Mouse (Mus musculus) neural tube, embryonic 15.5 days (tissue): ENCODE results near the gene Rnls. TPM values are rescaled to one million over a fixed set of nuclear protein-coding genes. Genes with fewer than 3 reads are reported as not detected.

Source experiments
- ATAC-seq: fragments of 200-750 bp; cut with Nextera tagmentation; 2 replicates; pipeline ENCODE4 v1.8.0; 2017; ENCODE audit warnings: mild to moderate bottlenecking, moderate TSS enrichment, moderate library complexity; ENCODE audit not compliant: low FRiP score
- H3K27ac ChIP-seq: fragments of 300-500 bp; sonication (generic); replicated peaks from 2 replicates; pipeline ENCODE4 v1.5.1; 2015; ENCODE audit warnings: mild to moderate bottlenecking, inconsistent platforms
- H3K27me3 ChIP-seq: fragments of 300-500 bp; sonication (generic); replicated peaks from 2 replicates; pipeline ENCODE4 v1.6.1; 2015; ENCODE audit warnings: inconsistent platforms
- H3K36me3 ChIP-seq: fragments of 300-500 bp; sonication (generic); 2 replicates; pipeline ENCODE4 v1.6.1; 2015; ENCODE audit warnings: inconsistent platforms
- H3K4me1 ChIP-seq: fragments of 300-500 bp; sonication (generic); 2 replicates; pipeline ENCODE4 v1.6.1; 2015; ENCODE audit warnings: inconsistent platforms
- H3K4me2 ChIP-seq: fragments of 300-500 bp; sonication (generic); 2 replicates; pipeline ENCODE4 v1.6.1; 2015; ENCODE audit warnings: inconsistent platforms, mild to moderate bottlenecking, moderate library complexity
- H3K4me3 ChIP-seq: fragments of 300-500 bp; sonication (generic); replicated peaks from 2 replicates; pipeline ENCODE4 v1.5.1; 2015; ENCODE audit warnings: mild to moderate bottlenecking, inconsistent platforms
- H3K9ac ChIP-seq: fragments of 300-500 bp; sonication (generic); replicated peaks from 2 replicates; pipeline ENCODE4 v1.6.1; 2015; ENCODE audit warnings: mild to moderate bottlenecking, inconsistent platforms
- H3K9me3 ChIP-seq: fragments of 300-500 bp; sonication (generic); replicated peaks from 2 replicates; pipeline ENCODE4 v1.6.1; 2016; ENCODE audit warnings: inconsistent platforms
- WGBS: fragments of 180-500 bp; shearing (Covaris S2); methylation state at CpG from one replicate; pipeline ENCODE4 v1.1.7; 2015; ENCODE audit warnings: mixed read lengths; 5-methylcytosine and 5-hydroxymethylcytosine counted together
- polyA plus RNA-seq: library from polyadenylated mRNA; unstranded; fragments of >200 nt; fragmentation: Nextera tagmentation; extraction: Ambion mirVana; gene quantifications from 2 replicates; pipeline ENCODE4 v1.2.1, GENCODE M21; 2015

The Rnls gene
- polyA plus RNA-seq, 1 experiment from 2014 or later = 11.1 TPM

GRCm38 (mm10) chr19:33317130-33317529 lies 75.0 kb downstream of the Rnls start:
- no peaks in the 10 kb centered on the region for H3K4me1 ChIP-seq
- no peaks in the 10 kb centered on the region for H3K9me3 ChIP-seq
- no peak overlapping the region for H3K9ac ChIP-seq
- H3K27me3 ChIP-seq = no peaks in the 10 kb centered on the region
- H3K4me2 ChIP-seq = no peak overlapping the region
- no peak overlapping the region for H3K4me3 ChIP-seq
- WGBS = 77% methylated on average over 4 of the region's 4 CpGs
- H3K27ac ChIP-seq = no peak overlapping the region
- no peak for ATAC-seq
- no peaks in the 10 kb centered on the region for H3K36me3 ChIP-seq

- no peaks in the 10 kb centered on the region for H3K36me3 ChIP-seq
- H3K9me3 ChIP-seq = no peaks in the 10 kb centered on the region
- H3K27ac ChIP-seq = no peak overlapping the region
- H3K4me1 ChIP-seq = peaks cover 3% of the 10 kb centered on the region; the same call in 1 of the 2 replicates
- H3K9ac ChIP-seq = no peak overlapping the region
- no peak; the same call in 1 of the 2 replicates for ATAC-seq
- H3K4me3 ChIP-seq = no peak overlapping the region
- 31% methylated on average over 3 of the region's 3 CpGs for whole genome bisulfite sequencing
- no peaks in the 10 kb centered on the region for H3K27me3 ChIP-seq
- H3K4me2 ChIP-seq = no peak overlapping the region
Observed at GRCm38 (mm10) chr19:33299726-33300292, 92.3 kb downstream of the Rnls start.

DNA sequence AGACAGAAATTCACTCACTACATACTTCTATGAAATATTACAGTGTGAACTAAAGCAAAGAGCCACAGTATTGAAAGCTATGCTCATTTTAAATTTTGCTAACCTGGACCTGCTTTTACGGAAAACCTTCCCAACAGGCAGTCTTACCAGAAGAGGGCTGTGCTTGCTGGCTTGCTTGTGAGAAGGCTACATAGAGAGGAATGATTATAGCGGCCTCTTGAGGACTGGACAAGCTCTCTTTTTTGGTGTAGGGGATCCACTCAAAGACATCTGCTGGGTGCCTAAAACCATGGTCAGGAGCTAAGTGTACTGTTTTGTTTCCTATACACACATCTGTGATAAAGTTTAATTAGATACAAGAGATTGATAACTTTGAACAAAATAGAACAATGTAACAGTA lies 95.8 kb downstream of the Rnls start:
- no peak for ATAC-seq
- Histone ChIP-seq H3K36me3 (no peaks in the 10 kb centered on the region), H3K4me1 (peaks cover 3% of the 10 kb centered on the region; the same call in 1 of the 2 replicates), H3K9me3 (no peaks in the 10 kb centered on the region), H3K9ac (no peak overlapping the region), H3K4me2 (no peak overlapping the region), H3K27ac (no peak overlapping the region), H3K27me3 (no peaks in the 10 kb centered on the region), H3K4me3 (no peak overlapping the region)
- WGBS = 58% methylated on average over 2 of the region's 2 CpGs

DNA sequence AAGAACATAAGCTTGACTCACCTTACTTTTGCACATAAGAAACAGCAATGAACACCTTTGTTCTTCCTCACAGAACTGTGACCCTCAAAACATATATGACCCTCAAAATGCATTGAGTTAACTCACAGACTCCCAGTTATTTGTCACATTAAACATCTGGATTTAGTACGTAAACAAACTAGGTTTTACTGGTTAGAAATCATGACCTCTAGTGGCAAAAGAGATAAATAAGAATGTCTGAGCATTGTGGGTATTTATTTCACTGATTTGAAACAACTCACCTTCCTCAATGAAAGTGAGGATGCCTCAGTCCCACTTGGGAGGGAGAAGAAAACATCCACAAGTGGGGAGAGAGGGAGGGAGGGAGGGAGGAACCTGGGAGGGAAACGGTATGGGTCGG lies 109.1 kb downstream of the Rnls start:
- Histone ChIP-seq H3K36me3 (no peaks in the 10 kb centered on the region), H3K9ac (no peak overlapping the region), H3K27ac (no peak overlapping the region), H3K4me2 (no peak overlapping the region), H3K4me3 (no peak overlapping the region), H3K27me3 (no peaks in the 10 kb centered on the region), H3K4me1 (no peaks in the 10 kb centered on the region), H3K9me3 (no peaks in the 10 kb centered on the region)
- ATAC-seq = no peak
- 58% methylated on average over 3 of the region's 3 CpGs for WGBS

DNA sequence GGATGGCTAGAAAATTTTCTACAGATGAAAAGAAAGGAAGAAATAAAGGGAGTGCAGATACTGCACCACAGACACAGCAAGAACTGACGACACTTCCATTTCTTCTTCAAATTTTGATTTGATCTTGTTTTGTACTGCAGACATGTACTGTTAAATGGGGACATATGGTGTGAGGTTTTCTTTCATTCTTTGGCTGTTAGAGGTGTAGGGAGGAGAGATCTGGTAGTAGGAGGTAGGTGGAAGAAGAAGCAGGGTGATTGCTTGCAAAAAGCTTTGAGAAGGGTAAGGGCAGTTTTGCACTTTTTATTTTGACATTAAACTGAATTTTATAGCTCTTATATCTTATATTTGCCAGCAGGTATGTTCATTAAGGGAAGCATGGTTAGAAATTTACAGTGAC lies 115.7 kb downstream of the Rnls start:
- 95% methylated on average over 1 of the region's 1 CpGs for WGBS
- Histone ChIP-seq H3K9me3 (no peaks in the 10 kb centered on the region), H3K4me3 (no peak overlapping the region), H3K27me3 (no peaks in the 10 kb centered on the region), H3K36me3 (no peaks in the 10 kb centered on the region), H3K9ac (no peak overlapping the region), H3K4me1 (no peaks in the 10 kb centered on the region), H3K4me2 (no peak overlapping the region), H3K27ac (no peak overlapping the region)
- no peak for ATAC-seq

- no peak overlapping the region for H3K4me3 ChIP-seq
- ATAC-seq = no peak
- no peaks in the 10 kb centered on the region for H3K4me1 ChIP-seq
- no peak overlapping the region for H3K4me2 ChIP-seq
- H3K9me3 ChIP-seq = no peaks in the 10 kb centered on the region
- H3K27ac ChIP-seq = no peak overlapping the region
- H3K27me3 ChIP-seq = no peaks in the 10 kb centered on the region
- WGBS = 87% methylated on average over 1 of the region's 1 CpGs
- no peaks in the 10 kb centered on the region for H3K36me3 ChIP-seq
- no peak overlapping the region for H3K9ac ChIP-seq
Observed at GRCm38 (mm10) chr19:33273676-33274075, 118.4 kb downstream of the Rnls start.

GRCm38 (mm10) chr19:33271571-33271970 lies 120.5 kb downstream of the Rnls start:
- H3K9ac ChIP-seq = no peak overlapping the region
- H3K4me3 ChIP-seq = no peak overlapping the region
- WGBS = 53% methylated on average over 2 of the region's 2 CpGs
- no peaks in the 10 kb centered on the region for H3K27me3 ChIP-seq
- no peak for ATAC-seq
- H3K36me3 ChIP-seq = no peaks in the 10 kb centered on the region
- H3K4me2 ChIP-seq = no peak overlapping the region
- no peaks in the 10 kb centered on the region for H3K4me1 ChIP-seq
- no peak overlapping the region for H3K27ac ChIP-seq
- no peaks in the 10 kb centered on the region for H3K9me3 ChIP-seq

GRCm38 (mm10) chr19:33270231-33270630 lies 121.9 kb downstream of the Rnls start:
- Histone ChIP-seq H3K4me1 (no peaks in the 10 kb centered on the region), H3K4me3 (no peak overlapping the region), H3K9me3 (no peaks in the 10 kb centered on the region), H3K36me3 (no peaks in the 10 kb centered on the region), H3K9ac (no peak overlapping the region), H3K27me3 (no peaks in the 10 kb centered on the region), H3K4me2 (no peak overlapping the region), H3K27ac (no peak overlapping the region)
- no peak for ATAC-seq
- 84% methylated on average over 2 of the region's 2 CpGs for WGBS

GRCm38 (mm10) chr19:33268044-33268443 lies 124.1 kb downstream of the Rnls start:
- no peak for ATAC-seq
- no peaks in the 10 kb centered on the region for H3K36me3 ChIP-seq
- H3K9me3 ChIP-seq = no peaks in the 10 kb centered on the region
- H3K4me3 ChIP-seq = no peak overlapping the region
- no peak overlapping the region for H3K9ac ChIP-seq
- 91% methylated on average over 14 of the region's 14 CpGs for WGBS
- H3K27ac ChIP-seq = no peak overlapping the region
- no peak overlapping the region for H3K4me2 ChIP-seq
- H3K27me3 ChIP-seq = no peaks in the 10 kb centered on the region
- no peaks in the 10 kb centered on the region for H3K4me1 ChIP-seq

GRCm38 (mm10) chr19:33265245-33265644 lies 126.8 kb downstream of the Rnls start:
- Histone ChIP-seq H3K27me3 (no peaks in the 10 kb centered on the region), H3K36me3 (no peaks in the 10 kb centered on the region), H3K4me3 (no peak overlapping the region), H3K4me2 (no peak overlapping the region), H3K27ac (no peak overlapping the region), H3K9me3 (no peaks in the 10 kb centered on the region), H3K4me1 (no peaks in the 10 kb centered on the region), H3K9ac (no peak overlapping the region)
- WGBS = 6% methylated on average over 2 of the region's 2 CpGs
- no peak for ATAC-seq

GRCm38 (mm10) chr19:33264224-33264993 lies 127.7 kb downstream of the Rnls start:
- Histone ChIP-seq H3K4me2 (no peak overlapping the region), H3K27ac (no peak overlapping the region), H3K27me3 (no peaks in the 10 kb centered on the region), H3K4me3 (no peak overlapping the region), H3K9ac (no peak overlapping the region), H3K36me3 (no peaks in the 10 kb centered on the region), H3K4me1 (no peaks in the 10 kb centered on the region), H3K9me3 (no peaks in the 10 kb centered on the region)
- 45% methylated on average over 3 of the region's 3 CpGs for WGBS
- no peak for ATAC-seq

GRCm38 (mm10) chr19:33262421-33262820 lies 129.7 kb downstream of the Rnls start:
- H3K4me1 ChIP-seq = no peaks in the 10 kb centered on the region
- H3K27me3 ChIP-seq = no peaks in the 10 kb centered on the region
- H3K9ac ChIP-seq = no peak overlapping the region
- WGBS = 74% methylated on average over 2 of the region's 2 CpGs
- H3K27ac ChIP-seq = no peak overlapping the region
- H3K4me3 ChIP-seq = no peak overlapping the region
- ATAC-seq = no peak
- no peak overlapping the region for H3K4me2 ChIP-seq
- no peaks in the 10 kb centered on the region for H3K9me3 ChIP-seq
- H3K36me3 ChIP-seq = no peaks in the 10 kb centered on the region
